Mouse (Mus musculus) neural tube, embryonic 13.5 days (tissue): ENCODE measurements around the gene Pex11b. TPM values are rescaled to one million over a fixed set of nuclear protein-coding genes. Genes with fewer than 3 reads are reported as not detected.

ENCODE experiments used
- ATAC-seq: fragments of 200-750 bp; cut with Nextera tagmentation; 2 replicates; pipeline ENCODE4 v1.8.0; 2017; ENCODE audit warnings: low read depth, mild to moderate bottlenecking, moderate TSS enrichment, moderate library complexity
- H3K27ac ChIP-seq: fragments of 300-500 bp; sonication (generic); replicated peaks from 2 replicates; pipeline ENCODE4 v1.5.1; 2015; ENCODE audit warnings: moderate library complexity, mild to moderate bottlenecking, inconsistent platforms
- H3K27me3 ChIP-seq: fragments of 300-500 bp; sonication (generic); 2 replicates; pipeline ENCODE4 v1.6.1; 2015; ENCODE audit warnings: mild to moderate bottlenecking, inconsistent platforms
- H3K36me3 ChIP-seq: fragments of 300-500 bp; sonication (generic); 2 replicates; pipeline ENCODE4 v1.6.1; 2015; ENCODE audit warnings: mild to moderate bottlenecking, inconsistent platforms
- H3K4me1 ChIP-seq: fragments of 300-500 bp; sonication (generic); replicated peaks from 2 replicates; pipeline ENCODE4 v1.6.1; 2015; ENCODE audit warnings: inconsistent platforms
- H3K4me2 ChIP-seq: fragments of 300-500 bp; sonication (generic); 2 replicates; pipeline ENCODE4 v1.6.1; 2015; ENCODE audit warnings: inconsistent platforms, mild to moderate bottlenecking, moderate library complexity
- H3K4me3 ChIP-seq: fragments of 300-500 bp; sonication (generic); 2 replicates; pipeline ENCODE4 v1.5.1; 2015; ENCODE audit warnings: mild to moderate bottlenecking, inconsistent platforms
- H3K9ac ChIP-seq: fragments of 300-500 bp; sonication (generic); 2 replicates; pipeline ENCODE4 v1.6.1; 2015; ENCODE audit warnings: moderate library complexity, mild to moderate bottlenecking, inconsistent platforms
- H3K9me3 ChIP-seq: fragments of 300-500 bp; sonication (generic); 2 replicates; pipeline ENCODE4 v1.6.1; 2016; ENCODE audit warnings: inconsistent platforms
- WGBS: fragments of 180-500 bp; shearing (Covaris S2); methylation state at CpG from one replicate; pipeline ENCODE4 v1.1.7; 2015; 5-methylcytosine and 5-hydroxymethylcytosine counted together
- polyA plus RNA-seq: library from polyadenylated mRNA; unstranded; fragments of >200 nt; fragmentation: Nextera tagmentation; extraction: Ambion mirVana; gene quantifications from 2 replicates; pipeline ENCODE4 v1.2.1, GENCODE M21; 2015

Pex11b gene
- polyA plus RNA-seq = 49.4 and 51.3 TPM in 2 replicates

DNA sequence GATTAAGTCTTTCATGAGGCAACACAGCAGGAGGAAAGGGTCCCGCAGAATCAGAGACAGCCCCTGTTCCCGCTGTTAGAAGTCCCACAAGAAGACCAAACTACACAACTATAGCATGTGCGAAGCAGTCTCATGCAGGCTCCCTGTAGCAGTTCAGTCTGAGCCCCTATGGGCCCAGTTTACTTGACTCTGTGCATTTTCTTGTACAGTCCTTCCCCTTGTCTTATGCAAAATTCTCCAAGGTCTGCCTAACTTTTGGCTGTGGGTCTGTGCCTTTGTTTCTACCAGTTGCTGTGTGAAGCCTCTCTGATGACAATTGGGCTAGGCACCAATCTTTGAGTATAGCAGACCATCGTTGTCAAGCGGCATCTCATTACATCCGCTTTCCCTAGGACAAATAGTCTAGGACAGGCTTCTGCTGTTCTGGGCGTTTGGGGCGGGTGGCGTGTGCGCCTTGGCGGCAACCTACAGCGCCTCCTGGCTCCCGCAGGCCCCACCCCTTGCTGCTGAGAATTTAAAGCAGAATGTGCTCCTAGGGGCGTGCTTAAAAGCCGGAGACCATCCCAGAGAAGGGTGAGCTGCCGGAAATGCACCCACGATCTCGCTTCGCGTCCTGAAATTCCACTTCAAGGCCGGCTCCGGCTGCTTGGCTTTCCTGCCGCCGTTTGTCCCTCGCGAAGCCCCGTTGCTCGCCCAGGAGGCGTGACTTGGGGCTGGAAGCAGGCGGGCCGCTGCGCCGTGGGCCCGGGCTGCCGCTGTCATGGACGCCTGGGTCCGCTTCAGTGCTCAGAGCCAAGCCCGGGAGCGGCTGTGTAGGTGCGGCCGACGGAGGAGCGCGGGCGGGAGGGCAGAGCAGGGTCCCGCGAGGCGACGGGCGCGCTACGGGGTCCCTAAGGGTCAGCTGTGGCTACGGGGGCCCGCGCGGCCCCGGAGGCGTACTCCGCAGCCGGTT is at the start of gene Pex11b, which contains the start of gene Gm42957:
Pex11b (plus strand) TSS at position 449 of the 952 bp plus-strand sequence.
Gm42957 (plus strand) TSS at position 547 of the 952 bp plus-strand sequence.
- H3K27me3 ChIP-seq = no peaks in the 10 kb centered on the region
- peak; percentile 83 for ATAC-seq
- 2% methylated on average over 60 of the region's 60 CpGs for WGBS

GRCm38 (mm10) chr3:96590657-96591056 is 44.5 kb upstream of the Pex11b start:
- no peak overlapping the region for H3K9ac ChIP-seq
- H3K4me3 ChIP-seq = no peak overlapping the region
- 81% methylated on average over 4 of the region's 4 CpGs for WGBS
- H3K27me3 ChIP-seq = peaks cover 8% of the 10 kb centered on the region
- ATAC-seq = no peak
- no peaks in the 10 kb centered on the region for H3K36me3 ChIP-seq
- H3K9me3 ChIP-seq = no peaks in the 10 kb centered on the region
- no peak overlapping the region for H3K4me2 ChIP-seq
- no peak overlapping the region for H3K27ac ChIP-seq
- peaks cover 14% of the 10 kb centered on the region for H3K4me1 ChIP-seq

More for the DNA sequence above, at the start of gene Pex11b, which contains the start of gene Gm42957:
- peak within 1 kb of the TSS; percentile 91 for H3K4me2 ChIP-seq
- peaks cover 57% of the 10 kb centered on the region for H3K36me3 ChIP-seq
- H3K9ac ChIP-seq = peak within 1 kb of the TSS; percentile 95
- H3K4me3 ChIP-seq = peak within 1 kb of the TSS; percentile 77
- H3K9me3 ChIP-seq = no peaks in the 10 kb centered on the region
- H3K27ac ChIP-seq = peak within 1 kb of the TSS; percentile 86
- H3K4me1 ChIP-seq = peaks cover 41% of the 10 kb centered on the region

GRCm38 (mm10) chr3:96593374-96593773 is 41.8 kb upstream of the Pex11b start:
- Histone ChIP-seq H3K9me3 (no peaks in the 10 kb centered on the region), H3K27me3 (peaks cover 10% of the 10 kb centered on the region), H3K4me2 (peak overlapping the region; percentile 76), H3K4me1 (peaks cover 41% of the 10 kb centered on the region), H3K9ac (peak overlapping the region; percentile 76), H3K4me3 (peak overlapping the region; percentile 59), H3K36me3 (no peaks in the 10 kb centered on the region), H3K27ac (peak overlapping the region; percentile 84)
- under 1% methylated on average over 10 of the region's 10 CpGs for WGBS
- no peak for ATAC-seq

GRCm38 (mm10) chr3:96593790-96594560 is 41.2 kb upstream of the Pex11b start, which contains the start of gene Polr3gl:
Gene Polr3gl (minus strand): TSS chr3:96594181.
- Histone ChIP-seq H3K36me3 (no peaks in the 10 kb centered on the region), H3K27ac (peak within 1 kb of the TSS; percentile 84), H3K9ac (peak within 1 kb of the TSS; percentile 76), H3K27me3 (peaks cover 10% of the 10 kb centered on the region), H3K4me2 (peak within 1 kb of the TSS; percentile 76), H3K4me1 (peaks cover 47% of the 10 kb centered on the region), H3K9me3 (no peaks in the 10 kb centered on the region), H3K4me3 (peak within 1 kb of the TSS; percentile 59)
- peak; percentile 83 for ATAC-seq
- under 1% methylated on average over 35 of the region's 38 CpGs for WGBS

DNA sequence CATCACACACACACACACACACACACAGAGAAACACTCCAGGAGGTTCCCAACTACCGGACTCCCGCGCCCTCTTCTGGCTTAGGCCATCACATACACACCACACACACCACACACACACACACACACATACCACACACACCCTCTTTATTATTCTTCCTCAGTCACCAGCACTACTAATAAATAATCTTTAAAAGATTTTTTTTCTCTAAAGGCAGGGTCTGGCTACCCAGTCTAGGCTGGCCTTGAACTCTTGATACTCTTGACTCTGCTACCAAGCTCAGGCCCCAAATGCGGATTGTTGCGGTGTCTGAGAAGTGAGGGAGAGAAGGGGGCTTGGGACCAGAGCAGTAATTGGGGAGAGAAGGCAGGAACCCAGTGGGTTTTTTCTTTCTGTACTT is 40.3 kb upstream of the Pex11b start:
- peaks cover 13% of the 10 kb centered on the region for H3K27me3 ChIP-seq
- 74% methylated on average over 5 of the region's 5 CpGs for WGBS
- no peak overlapping the region for H3K9ac ChIP-seq
- H3K4me2 ChIP-seq = no peak overlapping the region
- no peak for ATAC-seq
- peaks cover 56% of the 10 kb centered on the region for H3K4me1 ChIP-seq
- no peaks in the 10 kb centered on the region for H3K9me3 ChIP-seq
- H3K4me3 ChIP-seq = no peak overlapping the region
- no peak overlapping the region for H3K27ac ChIP-seq
- H3K36me3 ChIP-seq = no peaks in the 10 kb centered on the region

DNA sequence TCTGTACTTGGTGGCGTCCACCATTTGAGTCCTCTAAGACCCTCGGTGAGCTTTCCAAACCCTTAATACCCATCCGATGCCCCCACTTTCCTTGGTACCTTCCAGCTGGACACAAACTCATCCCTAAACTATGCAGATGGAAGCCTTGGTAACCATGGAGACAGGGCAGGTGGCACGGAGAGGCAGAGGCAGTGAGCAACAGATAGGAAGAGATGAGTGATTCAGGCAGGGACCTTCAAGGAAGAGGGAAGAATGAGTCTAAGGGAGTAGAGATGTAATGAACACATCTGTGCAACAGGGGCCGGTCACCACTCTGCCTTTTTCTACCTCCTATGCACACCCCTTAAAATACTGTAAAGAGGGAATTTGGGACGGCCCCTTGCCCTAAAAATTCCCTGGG is 39.5 kb upstream of the Pex11b start:
- 19% methylated on average over 6 of the region's 6 CpGs for WGBS
- Histone ChIP-seq H3K9ac (peak overlapping the region; percentile 84), H3K36me3 (no peaks in the 10 kb centered on the region), H3K4me3 (peak overlapping the region; percentile 54), H3K4me2 (peak overlapping the region; percentile 99), H3K27me3 (peaks cover 13% of the 10 kb centered on the region), H3K4me1 (peaks cover 64% of the 10 kb centered on the region), H3K9me3 (no peaks in the 10 kb centered on the region), H3K27ac (peak overlapping the region; percentile 76; the same call in 1 of the 2 replicates)
- no peak for ATAC-seq

GRCm38 (mm10) chr3:96596228-96596707 is 38.9 kb upstream of the Pex11b start, which contains the start of gene Ankrd34a:
Gene Ankrd34a (plus strand): TSS chr3:96596636.
- ATAC-seq = no peak
- Histone ChIP-seq H3K9me3 (no peaks in the 10 kb centered on the region), H3K9ac (peak within 1 kb of the TSS; percentile 84), H3K36me3 (no peaks in the 10 kb centered on the region), H3K4me1 (peaks cover 64% of the 10 kb centered on the region), H3K4me2 (peak within 1 kb of the TSS; percentile 99), H3K4me3 (peak within 1 kb of the TSS; percentile 54), H3K27ac (peak within 1 kb of the TSS; percentile 76), H3K27me3 (peaks cover 13% of the 10 kb centered on the region)
- WGBS = under 1% methylated on average over 16 of the region's 23 CpGs

DNA sequence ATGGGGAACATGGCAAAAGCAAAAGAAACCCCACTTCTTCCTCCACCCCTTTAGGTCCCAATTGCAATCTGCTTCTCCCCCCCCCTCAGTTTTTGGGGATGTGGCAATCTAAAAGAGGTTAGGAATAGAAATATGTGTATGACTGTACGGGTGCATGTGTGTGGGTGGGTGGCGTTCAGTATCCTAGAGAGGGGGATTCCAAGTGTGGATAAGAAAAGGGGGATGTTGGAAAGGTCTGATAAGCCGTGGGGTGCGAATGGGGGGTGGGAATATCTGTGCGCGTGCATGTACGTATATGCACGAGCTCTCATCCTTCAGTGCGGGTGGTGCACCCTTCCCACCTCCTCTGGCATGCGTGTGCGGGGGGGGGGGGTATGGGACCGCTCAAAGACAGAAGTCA is 38.3 kb upstream of the Pex11b start:
- Histone ChIP-seq H3K4me3 (peak overlapping the region; percentile 54), H3K9me3 (no peaks in the 10 kb centered on the region), H3K4me1 (peaks cover 66% of the 10 kb centered on the region), H3K27me3 (peaks cover 13% of the 10 kb centered on the region), H3K9ac (peak overlapping the region; percentile 84), H3K36me3 (no peaks in the 10 kb centered on the region), H3K27ac (peak overlapping the region; percentile 76), H3K4me2 (peak overlapping the region; percentile 99)
- ATAC-seq = no peak
- 6% methylated on average over 9 of the region's 12 CpGs for WGBS

DNA sequence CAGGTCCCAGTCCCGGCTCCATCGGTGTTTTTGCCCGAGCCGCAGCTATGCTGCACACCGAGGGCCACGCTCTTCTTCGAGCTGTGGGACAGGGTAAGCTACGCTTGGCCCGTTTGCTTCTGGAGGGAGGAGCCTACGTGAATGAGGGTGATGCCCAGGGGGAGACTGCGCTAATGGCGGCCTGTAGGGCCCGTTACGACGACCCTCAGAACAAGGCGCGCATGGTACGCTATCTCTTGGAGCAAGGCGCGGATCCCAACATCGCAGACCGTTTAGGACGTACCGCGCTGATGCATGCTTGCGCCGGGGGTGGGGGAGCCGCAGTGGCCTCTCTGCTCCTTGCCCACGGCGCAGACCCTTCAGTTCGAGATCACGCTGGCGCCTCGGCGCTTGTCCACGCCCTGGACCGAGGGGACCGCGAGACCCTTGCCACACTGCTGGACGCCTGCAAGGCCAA is 37.7 kb upstream of the Pex11b start:
- Histone ChIP-seq H3K36me3 (no peaks in the 10 kb centered on the region), H3K4me3 (peak overlapping the region; percentile 54), H3K9ac (peak overlapping the region; percentile 84), H3K4me1 (peaks cover 72% of the 10 kb centered on the region), H3K4me2 (peak overlapping the region; percentile 99), H3K27ac (peak overlapping the region; percentile 76), H3K9me3 (no peaks in the 10 kb centered on the region), H3K27me3 (peaks cover 13% of the 10 kb centered on the region)
- no peak; the same call in 1 of the 2 replicates for ATAC-seq
- WGBS = under 1% methylated on average over 40 of the region's 40 CpGs

GRCm38 (mm10) chr3:96598156-96599068 is 36.8 kb upstream of the Pex11b start:
- peak overlapping the region; percentile 54 for H3K4me3 ChIP-seq
- WGBS = 2% methylated on average over 54 of the region's 54 CpGs
- no peaks in the 10 kb centered on the region for H3K9me3 ChIP-seq
- H3K27ac ChIP-seq = peak overlapping the region; percentile 76
- peaks cover 72% of the 10 kb centered on the region for H3K4me1 ChIP-seq
- ATAC-seq = no peak
- H3K27me3 ChIP-seq = peaks cover 13% of the 10 kb centered on the region
- peak overlapping the region; percentile 99 for H3K4me2 ChIP-seq
- H3K36me3 ChIP-seq = no peaks in the 10 kb centered on the region
- peak overlapping the region; percentile 84 for H3K9ac ChIP-seq

- ATAC-seq = no peak
These were observed 36.1 kb upstream of the Pex11b start for GRCm38 (mm10) chr3:96599069-96599393.

More at GRCm38 (mm10) chr3:96599069-96599393, 36.1 kb upstream of the Pex11b start:
- Histone ChIP-seq H3K27ac (no peak overlapping the region), H3K4me3 (peak overlapping the region; percentile 54), H3K9ac (peak overlapping the region; percentile 84; the same call in 1 of the 2 replicates), H3K27me3 (peaks cover 13% of the 10 kb centered on the region), H3K4me2 (peak overlapping the region; percentile 99), H3K36me3 (peaks cover 3% of the 10 kb centered on the region; the same call in 1 of the 2 replicates), H3K9me3 (no peaks in the 10 kb centered on the region), H3K4me1 (peaks cover 77% of the 10 kb centered on the region)
- WGBS = 41% methylated on average over 8 of the region's 8 CpGs
